Mouse (Mus musculus): ENCODE results near the gene Ep400.

- TF ChIP-seq CTCF (IDR thresholded peaks at IDR 0.05; ENCODE audit: borderline replicate concordance, control insufficient read depth, extremely low read depth, insufficient read depth, low read length, poor library complexity) (peak; percentile 63; the same call in 1 of the 2 replicates), POLR2A (IDR thresholded peaks at IDR 0.05; ENCODE audit: control insufficient read depth, extremely low read depth, insufficient read depth, low read length, poor library complexity) (peak; percentile 72)
Observed at GRCm38 (mm10) chr5:110652719-110653648, 117.5 kb downstream of the Ep400 start, which contains the start of the genes Noc4l and Ddx51.
